Mouse (Mus musculus) common myeloid progenitor, adult 5-6 weeks (primary cell): ENCODE measurements at regions not wholly inside any gene's neighbourhood (a gene's known extent, or its start where the extent isn't known, plus 50 kb on each side); places are given as distances from the start of the nearest gene placed in this dataset.
A peak's percentile ranks its signal among the peaks of the same experiment; 100 is the strongest.

Source experiments
- ATAC-seq: replicated peaks from 2 replicates; pipeline ENCODE4 v1.8.0; 2016; ENCODE audit warnings: low read depth, mild to moderate bottlenecking, moderate TSS enrichment, inconsistent platforms; ENCODE audit not compliant: poor library complexity, severe bottlenecking

DNA sequence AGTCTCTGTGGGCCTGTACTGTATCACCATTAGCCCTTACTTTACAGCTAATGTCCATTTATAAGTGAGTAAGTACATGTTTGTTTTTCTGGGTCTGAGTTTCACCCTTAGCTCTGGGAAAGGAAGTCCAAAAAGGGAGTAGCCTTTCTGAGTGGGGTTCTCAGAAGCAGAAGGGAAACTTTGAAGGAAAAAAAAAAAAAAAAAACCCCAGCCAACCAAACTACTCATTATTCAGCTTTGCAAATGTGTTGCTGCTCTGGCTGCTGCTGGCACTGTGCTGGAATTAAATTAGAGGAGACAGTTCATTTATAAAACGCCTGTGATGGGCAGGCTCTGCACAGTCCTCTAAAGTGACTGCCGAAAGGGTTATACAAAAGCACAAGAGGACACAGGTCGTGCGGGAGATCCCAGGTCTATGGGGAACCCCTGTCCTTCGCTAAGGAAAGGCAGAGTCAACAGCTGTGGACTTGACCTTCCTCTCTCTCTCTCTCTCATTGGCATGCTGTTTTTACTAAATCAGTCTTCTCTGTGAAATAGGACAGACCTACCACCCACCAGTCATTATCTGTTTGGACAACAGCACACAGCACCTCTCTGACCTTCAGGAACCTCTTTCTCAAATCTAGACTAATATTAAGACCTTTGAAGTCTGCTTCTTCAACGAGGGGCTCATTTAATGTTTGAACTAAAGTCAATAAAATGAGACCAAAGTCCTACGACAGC, 165.4 kb downstream of the Cd47 start:
- ATAC-seq, result peak; percentile 48; the same call in 1 of the 2 replicates

DNA sequence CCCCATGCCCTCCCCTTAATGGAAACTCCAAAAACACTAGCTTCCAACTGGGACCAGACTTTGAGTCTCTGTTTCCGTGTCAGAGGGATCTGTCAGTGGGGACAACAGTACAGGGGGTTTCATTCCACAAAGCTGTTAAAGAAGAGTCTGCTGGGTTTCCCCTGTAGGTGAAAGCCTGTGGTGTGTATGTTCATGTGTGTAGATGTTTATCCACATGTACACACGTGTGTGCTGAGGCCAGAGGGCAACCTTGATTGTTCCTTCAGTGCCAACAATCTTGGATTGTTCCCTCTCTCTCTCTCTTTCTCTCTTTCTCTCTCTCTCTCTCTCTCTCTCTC, 165.9 kb downstream of the Cd47 start:
- ATAC-seq, result no peak

- ATAC-seq, result no peak
These were observed 166.8 kb downstream of the Cd47 start for GRCm38 (mm10) chr16:49967110-49967509.

GRCm38 (mm10) chr16:49968291-49968870, 168.0 kb downstream of the Cd47 start:
- ATAC-seq, result no peak

GRCm38 (mm10) chr16:49969035-49969434, 168.7 kb downstream of the Cd47 start:
- ATAC-seq, result no peak

GRCm38 (mm10) chr16:49969693-49970296, 169.5 kb downstream of the Cd47 start:
- ATAC-seq, result no peak

GRCm38 (mm10) chr16:49970297-49970804, 170.0 kb downstream of the Cd47 start:
- ATAC-seq, result peak; percentile 48; the same call in 1 of the 2 replicates

GRCm38 (mm10) chr16:49971141-49971555, 170.8 kb downstream of the Cd47 start:
- ATAC-seq, result peak; percentile 76

GRCm38 (mm10) chr16:49977276-49977675, 176.9 kb downstream of the Cd47 start:
- ATAC-seq, result no peak

GRCm38 (mm10) chr16:49979426-49979940, 179.2 kb downstream of the Cd47 start:
- no peak for ATAC-seq

DNA sequence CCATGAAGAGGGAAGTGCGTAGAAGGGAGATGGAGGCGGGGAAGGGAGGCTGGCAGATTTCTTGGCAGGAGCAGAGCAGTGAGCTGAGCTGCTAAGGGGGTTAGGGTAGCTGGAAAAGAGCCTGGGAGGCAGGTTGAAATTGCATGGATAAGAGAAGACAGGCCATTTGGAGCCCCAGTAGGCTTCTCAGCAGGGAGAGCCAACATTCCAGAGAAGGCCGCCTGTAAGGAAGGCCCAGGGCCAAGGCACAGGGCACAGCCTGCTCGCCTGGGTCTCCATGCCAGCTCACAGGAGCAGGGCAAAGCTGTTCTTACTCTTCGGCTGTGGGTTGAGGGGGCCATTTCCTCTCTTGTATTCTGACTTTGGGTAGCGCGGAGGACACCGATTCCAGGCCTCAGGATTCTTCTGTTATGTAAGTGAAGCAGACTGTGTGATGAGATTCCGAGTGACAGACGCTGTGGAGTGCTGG, 179.9 kb downstream of the Cd47 start:
- no peak for ATAC-seq

DNA sequence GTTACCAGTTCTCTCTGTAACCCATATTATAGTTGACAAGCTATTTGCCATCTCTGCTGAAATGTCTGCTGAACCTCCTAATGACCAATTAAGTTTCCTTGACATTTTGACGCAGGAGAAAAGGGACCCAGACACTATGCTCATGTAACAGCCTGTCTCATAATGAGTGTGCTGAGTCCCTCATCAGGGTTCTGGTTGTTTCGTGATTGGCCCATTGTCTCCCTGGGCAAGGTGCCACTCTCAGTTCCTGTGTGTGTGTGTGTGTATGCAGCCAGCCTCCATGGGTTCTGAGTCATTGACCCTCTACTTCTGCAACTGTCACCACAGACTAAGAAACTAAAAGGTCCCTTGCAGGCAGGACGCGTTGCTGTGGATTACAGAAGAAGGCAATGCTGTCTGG, 181.8 kb downstream of the Cd47 start:
- ATAC-seq, result peak; percentile 82

- ATAC-seq, result no peak
These were observed 185.0 kb downstream of the Cd47 start for GRCm38 (mm10) chr16:49985082-49986076.

DNA sequence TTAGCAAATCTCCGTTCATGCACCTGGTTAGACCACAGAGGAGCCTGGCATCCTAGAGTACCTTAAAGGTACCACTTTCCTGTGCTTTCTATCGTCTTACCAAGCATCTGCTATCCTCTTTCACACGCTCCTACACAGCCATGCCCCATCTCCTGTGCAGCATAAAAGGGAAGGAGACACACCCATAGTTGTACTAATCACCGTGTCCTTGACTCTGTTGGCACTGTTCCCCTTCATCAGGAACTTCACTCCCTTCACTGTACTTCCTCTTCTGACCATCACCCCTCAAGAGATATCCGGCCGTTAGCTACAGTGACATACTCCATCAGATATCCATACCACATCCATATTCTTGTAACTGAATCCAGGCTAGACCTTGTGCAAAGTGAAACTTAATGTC, 186.6 kb downstream of the Cd47 start:
- peak; percentile 92 for ATAC-seq

DNA sequence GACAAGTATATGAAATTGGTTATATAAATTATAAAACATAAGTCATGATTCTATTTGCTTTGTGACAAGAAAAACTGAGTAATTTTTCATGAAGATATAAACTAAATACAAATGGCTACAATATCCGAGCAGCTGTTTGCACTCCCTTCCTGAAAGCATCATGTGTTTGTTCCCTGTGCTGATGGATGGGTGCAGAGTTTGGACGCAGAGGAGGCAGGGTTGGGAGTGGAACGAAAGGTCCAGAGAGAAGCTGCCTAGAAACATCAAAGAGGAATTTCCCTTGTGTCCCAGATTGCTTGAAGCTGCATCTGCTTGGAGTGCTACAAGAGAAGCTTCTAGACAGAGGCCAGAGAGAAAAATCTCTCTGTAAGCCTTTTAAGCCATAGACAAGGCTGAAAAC, 195.5 kb downstream of the Cd47 start:
- ATAC-seq, result no peak

DNA sequence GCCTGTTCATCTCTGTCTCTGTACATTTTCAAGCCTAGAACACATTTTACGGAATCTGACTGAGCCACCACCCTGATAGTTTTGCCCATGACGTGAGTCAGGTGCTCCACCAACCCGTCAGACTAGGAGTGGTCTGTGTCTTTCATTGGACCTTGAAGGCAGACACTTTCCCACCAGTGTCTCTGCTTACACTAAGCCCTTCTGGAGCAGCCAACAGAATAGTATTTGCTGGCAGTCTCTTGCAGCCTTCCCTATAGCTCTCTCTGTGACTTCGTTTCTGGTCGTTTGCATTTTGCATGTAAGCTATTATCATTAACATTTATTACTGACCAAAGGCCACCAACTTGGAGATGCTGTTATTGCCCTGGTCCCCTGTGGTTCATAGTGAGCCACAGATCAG, 196.3 kb downstream of the Cd47 start:
- no peak for ATAC-seq

GRCm38 (mm10) chr16:49997040-49997439, 196.7 kb downstream of the Cd47 start:
- no peak for ATAC-seq

DNA sequence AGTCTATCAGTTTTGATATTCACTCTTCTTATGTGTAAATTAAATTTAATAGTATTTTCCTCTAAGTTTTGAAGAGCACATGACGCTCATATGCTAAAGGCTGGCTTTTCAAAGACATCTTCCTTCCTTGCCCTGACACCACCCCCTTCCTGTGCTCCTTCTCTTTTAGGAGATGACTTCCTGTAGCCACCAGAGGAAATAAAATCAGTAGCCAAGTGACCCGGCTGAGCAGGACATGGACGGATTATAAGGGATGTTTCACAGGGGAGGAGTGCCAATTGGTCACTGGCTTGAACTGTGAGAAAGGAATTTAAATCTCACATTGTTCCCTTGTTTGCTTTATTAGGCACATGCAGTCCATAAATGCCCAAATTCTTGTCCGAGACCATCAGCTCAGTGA, 200.5 kb downstream of the Cd47 start:
- ATAC-seq, result no peak

GRCm38 (mm10) chr16:50001662-50002455, 201.5 kb downstream of the Cd47 start:
- no peak for ATAC-seq
